Mouse (Mus musculus): ENCODE results near the gene Arpc2. TPM values are rescaled to one million over a fixed set of nuclear protein-coding genes. Genes with fewer than 3 reads are reported as not detected.
A peak's percentile ranks its signal among the peaks of the same experiment; 100 is the strongest.

Arpc2 gene
- polyA plus RNA-seq, 1 experiment: 214 TPM

- no peaks in the 10 kb centered on the region for H3K27me3 ChIP-seq (ENCODE audit: control insufficient read depth, insufficient read depth, insufficient read length)
- peaks cover 59% of the 10 kb centered on the region for H3K79me2 ChIP-seq (ENCODE audit: control insufficient read depth, insufficient read depth)
- peak overlapping the region; percentile 55 for H3ac ChIP-seq (ENCODE audit: control insufficient read depth, insufficient read length)
- H3K36me3 ChIP-seq (ENCODE audit: control insufficient read depth, insufficient read depth): no peaks in the 10 kb centered on the region
- TF ChIP-seq POLR2A (IDR thresholded peaks at IDR 0.05; ENCODE audit: insufficient read length, low read depth): peak; percentile 9
- TF ChIP-seq CEBPB (IDR thresholded peaks at IDR 0.05; ENCODE audit: insufficient read depth, poor library complexity, severe bottlenecking): no peak
- H3K4me2 ChIP-seq (ENCODE audit: low read depth): peak overlapping the region; percentile 97
- H3K4me3 ChIP-seq: peak overlapping the region; percentile 84
Observed at GRCm38 (mm10) chr1:74302835-74303234, 67.0 kb downstream of the Arpc2 start.

GRCm38 (mm10) chr1:74303509-74304338 lies 67.8 kb downstream of the Arpc2 start:
- TF ChIP-seq POLR2AphosphoS2 (IDR thresholded peaks at IDR 0.05; ENCODE audit: insufficient read length, low read depth): peak; percentile 87
- no peak for TF ChIP-seq SRF (IDR thresholded peaks at IDR 0.05; ENCODE audit: control insufficient read depth, insufficient read length, low read depth)
- peak in 1 of 3 experiments; percentile 12 for TF ChIP-seq MYOD1 (IDR thresholded peaks at IDR 0.05; ENCODE audit: control insufficient read depth in 1 of 3, insufficient read length in 2 of 3, low read depth in 2 of 3)
- TF ChIP-seq USF1 (IDR thresholded peaks at IDR 0.05; ENCODE audit: low read depth): no peak
- peak; percentile 95 for TF ChIP-seq POLR2A (IDR thresholded peaks at IDR 0.05; ENCODE audit: insufficient read length, low read depth)
- TF ChIP-seq MAX (IDR thresholded peaks at IDR 0.05; ENCODE audit: low read depth): no peak
- peak overlapping the region; percentile 97 for H3K4me2 ChIP-seq (ENCODE audit: low read depth)

GRCm38 (mm10) chr1:74304339-74304790 lies 68.5 kb downstream of the Arpc2 start:
- peak overlapping the region; percentile 84 for H3K4me3 ChIP-seq
- no peaks in the 10 kb centered on the region for H3K27me3 ChIP-seq (ENCODE audit: control insufficient read depth, insufficient read depth, insufficient read length)
- peak overlapping the region; percentile 55 for H3ac ChIP-seq (ENCODE audit: control insufficient read depth, insufficient read length)
- no peaks in the 10 kb centered on the region for H3K36me3 ChIP-seq (ENCODE audit: control insufficient read depth, insufficient read depth)
- H3K4me2 ChIP-seq (ENCODE audit: low read depth): peak overlapping the region; percentile 97
- TF ChIP-seq CEBPB (IDR thresholded peaks at IDR 0.05; ENCODE audit: insufficient read depth, poor library complexity, severe bottlenecking) (0 out of 2 replicates have a peak, but pooled peaks have one; percentile 38), E2F4 (IDR thresholded peaks at IDR 0.05; ENCODE audit: insufficient read depth) (no peak), POLR2A (IDR thresholded peaks at IDR 0.05; ENCODE audit: insufficient read length, low read depth) (no peak), REST (IDR thresholded peaks at IDR 0.05; ENCODE audit: insufficient read depth, insufficient read length) (no peak), TCF3 (IDR thresholded peaks at IDR 0.05; ENCODE audit: insufficient read length, low read depth) (no peak), SRF (IDR thresholded peaks at IDR 0.05; ENCODE audit: control insufficient read depth, insufficient read length, low read depth) (no peak)
- peaks cover 44% of the 10 kb centered on the region for H3K79me2 ChIP-seq (ENCODE audit: control insufficient read depth, insufficient read depth)

More at GRCm38 (mm10) chr1:74303509-74304338, 67.8 kb downstream of the Arpc2 start:
- Histone ChIP-seq H3K36me3 (ENCODE audit: control insufficient read depth, insufficient read depth) (no peaks in the 10 kb centered on the region), H3K4me3 (peak overlapping the region; percentile 84), H3ac (ENCODE audit: control insufficient read depth, insufficient read length) (peak overlapping the region; percentile 55), H3K27me3 (ENCODE audit: control insufficient read depth, insufficient read depth, insufficient read length) (no peaks in the 10 kb centered on the region), H3K79me2 (ENCODE audit: control insufficient read depth, insufficient read depth) (peaks cover 51% of the 10 kb centered on the region)

GRCm38 (mm10) chr1:74304946-74305345 lies 69.1 kb downstream of the Arpc2 start:
- TF ChIP-seq TCF3 (IDR thresholded peaks at IDR 0.05; ENCODE audit: insufficient read length, low read depth): no peak
- no peak for TF ChIP-seq REST (IDR thresholded peaks at IDR 0.05; ENCODE audit: insufficient read depth, insufficient read length)
- H3K27me3 ChIP-seq (ENCODE audit: control insufficient read depth, insufficient read depth, insufficient read length): no peaks in the 10 kb centered on the region
- H3K79me2 ChIP-seq (ENCODE audit: control insufficient read depth, insufficient read depth): peaks cover 38% of the 10 kb centered on the region
- peak overlapping the region; percentile 97 for H3K4me2 ChIP-seq (ENCODE audit: low read depth)
- no peaks in the 10 kb centered on the region for H3K36me3 ChIP-seq (ENCODE audit: control insufficient read depth, insufficient read depth)
- peak overlapping the region; percentile 84 for H3K4me3 ChIP-seq
- H3ac ChIP-seq (ENCODE audit: control insufficient read depth, insufficient read length): no peak overlapping the region

GRCm38 (mm10) chr1:74305522-74305921 lies 69.6 kb downstream of the Arpc2 start, which contains the start of gene Tmbim1:
Tmbim1 (minus strand) TSS chr1:74305622.
- Histone ChIP-seq H3K36me3 (ENCODE audit: control insufficient read depth, insufficient read depth) (no peaks in the 10 kb centered on the region), H3K4me2 (ENCODE audit: low read depth) (peak within 1 kb of the TSS; percentile 97), H3K27me3 (ENCODE audit: control insufficient read depth, insufficient read depth, insufficient read length) (no peaks in the 10 kb centered on the region), H3K4me3 (peak within 1 kb of the TSS; percentile 84), H3ac (ENCODE audit: control insufficient read depth, insufficient read length) (peak within 1 kb of the TSS; percentile 55), H3K79me2 (ENCODE audit: control insufficient read depth, insufficient read depth) (peaks cover 33% of the 10 kb centered on the region)
- TF ChIP-seq USF1 (IDR thresholded peaks at IDR 0.05; ENCODE audit: low read depth): no peak
- TF ChIP-seq SRF (IDR thresholded peaks at IDR 0.05; ENCODE audit: control insufficient read depth, insufficient read length, low read depth): no peak
- TF ChIP-seq POLR2A (IDR thresholded peaks at IDR 0.05; ENCODE audit: insufficient read length, low read depth): no peak
- no peak for TF ChIP-seq E2F4 (IDR thresholded peaks at IDR 0.05; ENCODE audit: insufficient read depth)
- no peak for TF ChIP-seq MYOG (IDR thresholded peaks at IDR 0.05; ENCODE audit: control insufficient read depth in 1 of 3, insufficient read depth in 1 of 3, insufficient read length in 2 of 3, low read depth in 2 of 3)
- TF ChIP-seq POLR2AphosphoS2 (IDR thresholded peaks at IDR 0.05; ENCODE audit: insufficient read length, low read depth): no peak
- TF ChIP-seq CEBPB (IDR thresholded peaks at IDR 0.05; ENCODE audit: insufficient read depth, poor library complexity, severe bottlenecking): no peak
- no peak for TF ChIP-seq MYOD1 (IDR thresholded peaks at IDR 0.05; ENCODE audit: control insufficient read depth in 1 of 3, insufficient read length in 2 of 3, low read depth in 2 of 3)
- TF ChIP-seq REST (IDR thresholded peaks at IDR 0.05; ENCODE audit: insufficient read depth, insufficient read length): no peak
- TF ChIP-seq MAX (IDR thresholded peaks at IDR 0.05; ENCODE audit: low read depth): no peak
- TF ChIP-seq TCF12 (IDR thresholded peaks at IDR 0.05; ENCODE audit: insufficient read depth, poor library complexity, severe bottlenecking): no peak
- no peak for TF ChIP-seq TCF3 (IDR thresholded peaks at IDR 0.05; ENCODE audit: insufficient read length, low read depth)

All from myocyte (in vitro differentiated cells).